Mouse (Mus musculus) thymus, adult 2 months (tissue): ENCODE data around the gene Lcmt1. TPM values are rescaled to one million over a fixed set of nuclear protein-coding genes. Genes with fewer than 3 reads are reported as not detected.

ENCODE experiments used
- DNase-seq: peaks from one replicate; pipeline ENCODE4 v3.0.0; 2021
- H3K27ac ChIP-seq: fragments of 200-500 bp; 2 replicates; pipeline ENCODE4 v1.5.1; 2012; ENCODE audit warnings: low read length, control low read depth; ENCODE audit not compliant: control insufficient read depth, insufficient read depth
- H3K27me3 ChIP-seq: fragments of 200-500 bp; 2 replicates; pipeline ENCODE4 v1.6.1; 2012; ENCODE audit warnings: mild to moderate bottlenecking, low read length, moderate library complexity, mixed read lengths; ENCODE audit not compliant: control insufficient read depth, insufficient read depth
- H3K36me3 ChIP-seq: fragments of 200-500 bp; 2 replicates; pipeline ENCODE4 v1.6.1; 2012; ENCODE audit warnings: mild to moderate bottlenecking, low read length, moderate library complexity; ENCODE audit not compliant: control insufficient read depth, insufficient read depth
- H3K4me1 ChIP-seq: fragments of 200-500 bp; replicated peaks from 2 replicates; pipeline ENCODE4 v1.6.1; 2012; ENCODE audit warnings: low read length; ENCODE audit not compliant: control insufficient read depth, insufficient read depth
- H3K4me3 ChIP-seq: fragments of 200-500 bp; 2 replicates; pipeline ENCODE4 v1.5.1; 2012; ENCODE audit warnings: mild to moderate bottlenecking, low read length, control low read depth, moderate library complexity; ENCODE audit not compliant: control insufficient read depth, insufficient read depth
- CTCF ChIP-seq: fragments of 200-500 bp; IDR thresholded peaks from 2 replicates; pipeline ENCODE4 v1.5.1; 2012; ENCODE audit warnings: mild to moderate bottlenecking, control low read depth, low read length, moderate library complexity, borderline replicate concordance; ENCODE audit not compliant: control insufficient read depth, poor library complexity, insufficient read depth; ENCODE audit errors: extremely low read depth
- POLR2A ChIP-seq: fragments of 200-500 bp; IDR thresholded peaks from 2 replicates; pipeline ENCODE4 v1.6.1; 2012; ENCODE audit warnings: mild to moderate bottlenecking, low read length, control low read depth, moderate library complexity; ENCODE audit not compliant: control insufficient read depth, poor library complexity, insufficient read depth; ENCODE audit errors: extremely low read depth
- WGBS: fragments of 180-500 bp; shearing (Covaris S2); methylation state at CpG from one replicate; pipeline ENCODE4 v1.1.7; 2018; 5-methylcytosine and 5-hydroxymethylcytosine counted together
- polyA plus RNA-seq: library from polyadenylated mRNA; depleted of rRNA; stranded (reverse); fragments of >200 nt; gene quantifications from 2 replicates; pipeline ENCODE4 v1.2.3, GENCODE M21; 2012

Gene Lcmt1
- polyA plus RNA-seq, 1 experiment = 31.9 TPM

DNA sequence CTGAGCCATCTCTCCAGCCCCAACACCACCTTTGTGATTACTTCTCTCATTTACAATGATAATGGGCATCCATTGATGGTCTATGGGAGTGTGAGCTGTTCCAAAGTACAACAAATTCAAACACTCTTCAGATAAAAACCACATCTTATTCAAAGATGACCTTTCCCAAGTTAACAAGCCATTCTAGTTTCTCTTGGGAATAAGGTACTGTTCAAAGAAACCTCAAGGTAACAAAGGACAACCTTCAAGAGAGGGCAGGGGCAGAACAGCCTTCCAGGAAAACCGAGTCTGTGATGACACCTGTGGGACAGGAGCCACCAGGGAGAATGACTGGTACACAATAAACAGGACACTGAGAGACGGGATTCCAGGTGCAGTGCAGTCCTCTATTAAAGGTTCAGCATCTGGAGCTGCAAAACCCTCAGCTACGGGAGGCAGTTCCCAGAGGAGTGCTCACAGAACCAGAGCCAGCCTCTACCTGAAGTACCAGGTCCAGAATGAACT lies 24.5 kb upstream of the Lcmt1 start:
- H3K27ac ChIP-seq = no peak overlapping the region
- H3K4me3 ChIP-seq = no peak overlapping the region
- H3K27me3 ChIP-seq = no peaks in the 10 kb centered on the region
- no peak for TF ChIP-seq POLR2A
- no peak for TF ChIP-seq CTCF
- DNase-seq = no peak
- no peaks in the 10 kb centered on the region for H3K36me3 ChIP-seq
- 91% methylated on average over 3 of the region's 3 CpGs for WGBS
- H3K4me1 ChIP-seq = no peaks in the 10 kb centered on the region

DNA sequence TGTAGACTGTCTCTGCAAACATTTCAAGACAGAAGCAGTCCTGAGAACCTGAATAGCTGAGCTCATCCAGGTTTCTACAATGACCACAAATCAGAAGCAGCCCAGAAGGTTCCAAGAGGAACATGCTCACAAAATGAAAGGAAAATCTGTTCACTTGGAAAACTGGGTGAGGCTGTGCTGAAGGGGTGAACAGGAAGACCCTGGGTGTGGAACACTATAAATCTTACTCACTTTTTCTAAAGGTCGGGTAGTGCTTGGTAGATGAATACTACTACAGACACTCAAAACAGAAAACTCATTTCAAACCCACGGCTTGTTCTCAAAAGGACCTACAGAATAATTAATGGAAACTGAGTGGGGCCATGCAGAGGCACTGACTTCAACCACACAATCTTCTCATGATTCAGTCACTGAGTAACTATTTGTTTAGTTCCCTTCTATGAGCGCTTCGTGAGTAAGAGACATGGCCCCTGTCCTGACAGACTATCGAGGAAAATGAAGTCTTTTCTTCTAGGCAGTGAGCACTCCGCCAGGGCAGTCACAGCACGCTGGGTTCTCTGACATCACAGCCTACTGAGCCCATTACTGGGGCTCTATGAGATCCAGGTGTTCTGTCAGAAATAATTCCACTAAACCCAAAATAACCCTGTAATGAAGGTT lies 22.8 kb upstream of the Lcmt1 start:
- Histone ChIP-seq H3K4me1 (no peaks in the 10 kb centered on the region), H3K27ac (no peak overlapping the region), H3K36me3 (no peaks in the 10 kb centered on the region), H3K27me3 (no peaks in the 10 kb centered on the region), H3K4me3 (no peak overlapping the region)
- 90% methylated on average over 7 of the region's 7 CpGs for WGBS
- DNase-seq = no peak
- TF ChIP-seq POLR2A = no peak
- TF ChIP-seq CTCF = no peak

DNA sequence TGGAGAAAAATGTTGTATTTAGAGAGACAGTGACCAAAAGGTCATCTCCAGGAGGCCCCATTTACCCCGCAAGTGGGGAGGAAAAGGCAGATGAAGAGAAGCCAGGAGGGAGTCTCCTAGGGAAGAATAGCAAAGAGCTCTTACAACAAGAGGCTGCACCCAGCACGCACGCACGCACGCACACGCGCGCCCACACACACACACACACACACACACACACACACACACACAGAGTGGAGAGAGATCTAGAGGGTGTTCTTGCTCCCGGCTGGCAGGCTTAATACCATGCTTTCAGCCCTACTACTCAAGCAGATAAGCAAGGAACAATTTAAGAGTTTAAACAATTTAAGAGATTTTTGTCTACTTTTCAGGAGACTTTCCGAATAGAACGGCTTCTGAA lies 19.8 kb upstream of the Lcmt1 start:
- Histone ChIP-seq H3K27ac (no peak overlapping the region), H3K36me3 (no peaks in the 10 kb centered on the region), H3K4me1 (peaks cover 9% of the 10 kb centered on the region), H3K4me3 (no peak overlapping the region), H3K27me3 (no peaks in the 10 kb centered on the region)
- 97% methylated on average over 11 of the region's 11 CpGs for WGBS
- TF ChIP-seq CTCF (no peak), POLR2A (no peak)
- DNase-seq = no peak

DNA sequence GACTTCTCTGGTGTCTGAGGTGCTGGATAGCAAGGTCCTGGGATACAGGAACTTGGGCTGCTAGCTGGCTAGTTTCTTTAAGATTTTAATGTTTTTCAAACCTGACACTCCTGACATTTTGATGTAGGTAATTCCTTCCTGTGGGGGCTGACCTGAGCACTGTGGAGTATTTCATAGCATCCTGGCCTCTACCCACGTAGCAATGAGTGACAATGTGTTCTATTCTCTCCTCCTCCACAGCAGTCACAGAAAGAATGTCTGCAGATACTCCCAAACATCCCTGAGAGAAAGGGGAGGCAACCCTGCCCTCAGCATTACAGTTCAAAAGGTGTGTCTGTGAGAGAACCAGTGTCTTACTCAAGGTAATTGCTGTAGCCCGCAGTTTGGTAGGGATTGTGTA lies 19.3 kb upstream of the Lcmt1 start:
- Histone ChIP-seq H3K36me3 (no peaks in the 10 kb centered on the region), H3K4me3 (no peak overlapping the region), H3K27ac (no peak overlapping the region), H3K27me3 (no peaks in the 10 kb centered on the region), H3K4me1 (peaks cover 9% of the 10 kb centered on the region)
- no peak for DNase-seq
- TF ChIP-seq POLR2A = no peak
- no peak for TF ChIP-seq CTCF
- WGBS = 91% methylated on average over 2 of the region's 2 CpGs

DNA sequence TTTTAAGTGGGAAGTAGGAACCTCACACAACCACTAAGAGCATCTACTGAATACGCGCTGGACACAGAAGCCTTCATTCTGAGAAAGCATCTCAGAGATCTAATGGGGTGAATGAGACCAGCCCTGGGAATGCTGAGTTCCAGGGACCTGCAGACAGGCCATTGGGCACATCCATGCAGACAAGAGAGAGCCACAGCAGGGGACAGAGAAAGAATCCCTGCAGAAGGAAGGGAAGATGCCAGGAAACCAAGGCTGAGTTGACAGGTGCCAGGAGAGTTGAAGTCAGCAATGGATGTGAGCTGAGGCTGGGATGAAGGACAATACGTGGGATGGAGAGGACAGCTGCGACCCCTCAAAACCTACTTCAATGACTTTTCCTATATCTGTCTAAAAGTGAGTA lies 16.5 kb upstream of the Lcmt1 start:
- WGBS = 91% methylated on average over 4 of the region's 4 CpGs
- no peak for DNase-seq
- Histone ChIP-seq H3K4me1 (peaks cover 19% of the 10 kb centered on the region), H3K4me3 (no peak overlapping the region), H3K27ac (no peak overlapping the region), H3K36me3 (no peaks in the 10 kb centered on the region), H3K27me3 (no peaks in the 10 kb centered on the region)
- TF ChIP-seq CTCF = no peak
- TF ChIP-seq POLR2A = no peak

DNA sequence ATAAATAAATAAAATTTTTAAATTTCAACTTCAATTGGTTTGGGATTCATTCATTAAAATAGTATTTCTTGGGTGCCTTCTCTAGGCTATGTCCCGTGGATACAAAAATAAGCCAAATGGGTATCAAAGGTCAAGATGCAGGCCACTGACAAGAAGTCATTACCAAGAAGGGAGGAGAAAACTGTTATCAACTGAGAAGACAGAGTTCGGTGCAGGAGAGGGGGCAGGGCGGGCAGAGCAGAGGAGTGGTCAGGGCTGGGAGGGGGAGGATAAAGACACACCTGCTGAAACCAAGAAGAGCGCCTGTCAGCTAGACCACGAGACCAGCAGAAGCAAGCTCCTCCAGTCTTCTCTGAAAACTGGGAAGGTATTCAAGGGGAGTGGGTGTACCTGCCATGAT lies 15.7 kb upstream of the Lcmt1 start:
- no peak overlapping the region for H3K4me3 ChIP-seq
- 54% methylated on average over 5 of the region's 5 CpGs for WGBS
- H3K27ac ChIP-seq = no peak overlapping the region
- no peaks in the 10 kb centered on the region for H3K36me3 ChIP-seq
- H3K27me3 ChIP-seq = no peaks in the 10 kb centered on the region
- DNase-seq = no peak
- TF ChIP-seq CTCF = no peak
- TF ChIP-seq POLR2A = no peak
- peaks cover 19% of the 10 kb centered on the region for H3K4me1 ChIP-seq

DNA sequence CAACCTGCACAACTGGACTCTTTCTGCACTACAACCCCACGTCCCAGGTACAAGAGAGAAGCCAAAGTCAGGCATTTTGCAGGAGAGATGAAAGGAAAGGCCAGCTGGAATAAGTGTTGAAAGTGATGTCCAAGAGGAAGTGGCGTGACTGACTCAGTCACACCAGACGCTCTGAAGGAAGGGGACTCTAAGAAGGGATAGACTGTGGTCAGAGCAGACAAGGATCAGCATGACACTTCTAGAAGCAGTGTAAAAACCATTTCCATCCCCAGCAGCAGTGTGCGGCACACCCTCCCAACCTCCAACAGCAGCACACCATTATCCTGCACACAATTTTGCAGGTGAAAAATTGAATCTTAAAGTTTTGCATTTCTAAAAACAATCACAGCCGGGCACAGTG lies 15.2 kb upstream of the Lcmt1 start:
- DNase-seq = no peak
- no peaks in the 10 kb centered on the region for H3K27me3 ChIP-seq
- H3K36me3 ChIP-seq = no peaks in the 10 kb centered on the region
- no peak overlapping the region for H3K27ac ChIP-seq
- H3K4me3 ChIP-seq = no peak overlapping the region
- no peak for TF ChIP-seq CTCF
- no peak for TF ChIP-seq POLR2A
- peaks cover 19% of the 10 kb centered on the region for H3K4me1 ChIP-seq
- 46% methylated on average over 5 of the region's 5 CpGs for WGBS
